Mouse (Mus musculus) brown adipose tissue, adult 24 weeks (tissue): ENCODE measurements at regions not wholly inside any gene's neighbourhood (a gene's known extent, or its start where the extent isn't known, plus 50 kb on each side); places are given as distances from the start of the nearest gene placed in this dataset.

Experiments
- H3K27ac ChIP-seq: fragments of 200-500 bp; replicated peaks from 2 replicates; pipeline ENCODE4 v1.5.1; 2012; ENCODE audit warnings: low read depth, mild to moderate bottlenecking, low read length
- H3K4me1 ChIP-seq: fragments of 200-500 bp; 2 replicates; pipeline ENCODE4 v1.6.1; 2012; ENCODE audit warnings: low read length, mixed read lengths; ENCODE audit not compliant: control insufficient read depth, insufficient read depth, insufficient read length
- H3K4me3 ChIP-seq: fragments of 200-500 bp; 2 replicates; pipeline ENCODE4 v1.5.1; 2012; ENCODE audit warnings: low read depth, mild to moderate bottlenecking, low read length, moderate library complexity; ENCODE audit not compliant: insufficient read depth

DNA sequence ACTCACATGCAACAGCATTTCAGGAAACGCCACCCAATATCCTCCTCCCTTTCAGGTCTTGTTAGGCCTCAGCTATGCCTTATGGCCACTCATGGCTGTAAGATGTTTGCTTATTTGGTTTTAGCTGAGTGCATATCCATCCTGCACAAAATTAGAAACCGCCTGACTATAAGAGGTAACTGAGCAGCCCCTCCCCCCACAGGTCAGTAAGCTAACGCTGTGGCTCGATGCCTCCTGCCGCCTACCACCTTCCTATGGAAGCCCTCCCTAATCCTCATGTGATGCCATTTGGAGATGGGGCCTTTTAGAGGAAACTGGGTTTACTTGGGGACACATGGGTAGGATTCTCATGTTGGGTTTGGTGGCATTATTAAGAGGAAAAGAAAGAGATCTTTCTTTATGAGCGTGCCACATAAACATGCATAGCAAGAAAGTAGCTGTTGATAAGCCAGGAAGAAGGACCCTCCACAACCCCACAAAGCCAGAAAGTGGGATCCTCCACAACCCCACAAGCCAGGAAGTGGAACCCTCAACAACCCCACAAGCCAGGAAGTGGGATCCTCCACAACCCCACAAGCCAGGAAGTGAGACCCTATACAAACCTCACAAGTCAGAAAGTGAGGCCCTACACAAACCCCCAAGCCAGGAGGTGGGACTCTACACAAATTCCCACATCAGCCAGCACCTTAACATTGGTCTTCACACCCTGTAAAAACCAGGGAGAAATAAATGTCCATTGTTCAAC, 134.5 kb downstream of the Tmem17 start:
- H3K4me1 ChIP-seq, result no peaks in the 10 kb centered on the region
- H3K4me3 ChIP-seq, result no peak overlapping the region
- no peak overlapping the region for H3K27ac ChIP-seq

DNA sequence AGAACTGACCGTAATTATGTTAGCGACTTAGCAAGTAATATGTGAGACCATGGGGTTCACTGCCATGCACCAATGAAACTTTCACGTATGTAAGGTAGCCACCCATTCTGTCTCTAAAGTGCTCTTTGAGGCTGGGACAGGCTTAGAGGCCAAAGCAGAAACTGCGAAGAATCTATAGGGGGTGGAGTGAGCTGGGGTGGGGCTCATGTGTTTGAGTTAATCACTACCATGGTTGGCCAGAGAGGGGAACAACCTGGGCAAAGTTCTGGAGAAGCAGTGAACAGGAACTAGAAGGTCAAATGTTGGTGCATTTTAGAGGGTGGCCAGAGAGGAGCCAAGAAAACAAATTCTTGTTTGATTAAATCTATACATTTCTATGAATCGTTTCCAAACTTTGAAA, 136.4 kb downstream of the Tmem17 start:
- Histone ChIP-seq H3K27ac (no peak overlapping the region), H3K4me1 (no peaks in the 10 kb centered on the region), H3K4me3 (no peak overlapping the region)

DNA sequence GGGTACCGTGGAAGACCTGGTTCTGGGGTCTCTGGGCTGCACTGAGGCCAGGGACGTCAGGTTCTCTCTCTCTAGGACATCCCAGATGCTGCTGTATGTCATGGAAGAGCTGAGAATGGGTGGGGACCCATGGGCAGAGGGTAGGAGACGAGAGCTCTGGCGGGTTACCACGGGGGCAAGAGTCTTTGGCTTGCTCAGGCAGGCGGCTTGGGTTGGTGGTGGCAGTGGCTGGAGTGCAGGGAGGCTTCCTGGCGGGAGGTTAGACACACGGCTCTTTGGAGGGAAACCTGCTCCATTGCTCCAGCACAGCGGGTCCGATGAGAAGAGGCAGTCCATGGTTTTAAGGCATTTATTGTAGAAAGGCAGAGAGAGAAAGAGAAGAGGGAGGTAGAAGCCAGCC, 138.9 kb downstream of the Tmem17 start:
- H3K27ac ChIP-seq, result no peak overlapping the region
- no peak overlapping the region for H3K4me3 ChIP-seq
- no peaks in the 10 kb centered on the region for H3K4me1 ChIP-seq

DNA sequence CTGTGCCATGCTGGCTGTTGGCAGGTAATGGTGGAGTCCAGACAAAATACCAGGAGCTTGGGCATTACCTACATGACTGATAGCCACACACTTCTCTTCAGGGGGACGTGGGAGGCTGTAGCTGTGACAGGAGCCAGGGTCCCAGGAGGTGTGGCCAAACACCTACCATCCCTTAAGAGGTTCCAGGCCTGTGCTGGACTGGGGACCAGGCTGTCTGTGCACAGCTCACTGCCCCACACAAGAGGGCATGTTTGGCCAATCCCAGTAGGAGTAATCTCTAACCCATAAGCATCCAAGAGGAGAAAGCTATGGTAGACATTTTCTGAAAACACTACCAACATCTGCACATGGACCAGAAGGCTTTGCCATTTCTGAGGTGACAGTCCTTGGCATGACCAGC, 139.4 kb downstream of the Tmem17 start:
- Histone ChIP-seq H3K27ac (no peak overlapping the region), H3K4me3 (no peak overlapping the region)

DNA sequence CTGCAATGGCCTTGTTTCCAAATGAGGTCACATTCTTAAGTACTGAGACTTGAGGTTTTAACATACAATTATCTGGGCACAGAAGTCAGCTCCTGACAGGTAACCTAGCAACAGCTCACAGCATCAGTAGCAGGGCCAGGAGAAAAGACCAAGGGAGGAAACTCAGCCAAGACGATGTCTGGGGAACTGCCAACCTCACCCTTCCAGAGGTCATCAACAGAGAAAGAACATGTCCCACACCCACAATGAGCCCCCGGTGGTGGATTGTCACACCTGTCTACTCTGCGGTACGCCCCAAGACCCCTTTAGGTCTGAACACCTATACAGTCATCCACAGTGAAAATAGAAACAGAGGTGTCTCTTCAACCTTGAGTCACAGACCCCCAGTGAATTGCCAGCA, 140.0 kb downstream of the Tmem17 start:
- Histone ChIP-seq H3K4me3 (no peak overlapping the region), H3K27ac (no peak overlapping the region), H3K4me1 (no peaks in the 10 kb centered on the region)

More for the DNA sequence above, 139.4 kb downstream of the Tmem17 start:
- no peaks in the 10 kb centered on the region for H3K4me1 ChIP-seq

DNA sequence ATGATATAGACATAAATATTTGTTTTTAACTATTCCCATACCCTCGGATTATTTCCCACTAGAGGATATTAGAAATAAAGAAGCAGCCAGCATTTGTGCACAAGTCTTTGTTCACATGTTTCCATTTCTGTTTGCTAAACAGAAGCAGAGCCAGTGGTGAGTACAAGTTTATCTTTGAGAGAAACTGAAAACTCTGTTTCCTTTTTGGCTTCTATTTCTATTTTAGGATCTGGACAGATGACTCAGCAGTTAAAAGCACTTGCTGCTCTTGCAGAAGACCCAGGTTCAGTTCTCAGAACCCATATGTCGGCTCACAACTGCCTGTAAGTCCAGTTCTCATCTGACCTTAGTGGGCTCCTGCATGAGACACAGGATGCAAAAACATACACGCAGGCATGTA, 141.0 kb downstream of the Tmem17 start:
- peaks cover 3% of the 10 kb centered on the region; the same call in 1 of the 2 replicates for H3K4me1 ChIP-seq
- H3K4me3 ChIP-seq, result no peak overlapping the region
- no peak overlapping the region for H3K27ac ChIP-seq

DNA sequence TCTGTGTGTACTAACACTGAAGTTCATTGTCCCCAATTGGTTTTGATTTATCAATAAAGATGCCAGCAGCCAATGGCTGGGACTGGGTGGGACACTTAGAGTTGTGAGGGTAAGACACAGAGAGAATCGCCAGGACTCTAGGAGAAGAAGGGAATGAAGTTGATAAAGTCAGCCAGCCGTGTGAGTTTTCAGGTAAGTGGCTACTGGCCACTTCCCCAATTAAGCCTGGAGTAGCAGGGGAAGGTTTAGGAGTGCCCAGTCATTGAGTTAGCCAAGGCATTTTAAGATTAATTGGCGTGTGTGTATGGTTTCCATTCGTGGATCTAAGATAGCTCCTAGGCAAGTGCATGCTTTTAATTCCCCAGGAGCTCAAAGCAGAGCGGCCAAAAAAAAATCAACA, 141.5 kb downstream of the Tmem17 start:
- H3K4me3 ChIP-seq, result no peak overlapping the region
- H3K27ac ChIP-seq, result no peak overlapping the region

DNA sequence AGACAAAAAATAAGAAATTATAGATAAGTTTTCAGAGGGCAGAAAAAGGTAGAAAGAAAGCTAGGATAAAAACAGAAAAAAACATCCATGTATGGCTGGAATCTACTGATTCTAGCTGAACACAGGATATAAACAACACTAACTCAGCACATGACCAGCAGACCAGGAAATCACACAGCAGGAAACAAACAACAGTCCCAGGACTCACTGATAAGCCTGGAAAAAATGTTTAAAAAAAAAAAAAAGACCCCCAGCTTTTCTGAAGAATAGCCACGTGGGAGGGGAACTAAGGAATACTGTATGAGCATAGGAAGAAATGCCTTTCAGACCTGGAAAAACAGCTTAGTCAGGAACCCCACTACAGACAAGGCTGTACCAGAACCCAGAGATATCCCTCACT, 145.7 kb downstream of the Tmem17 start:
- H3K4me1 ChIP-seq, result peaks cover 3% of the 10 kb centered on the region; the same call in 1 of the 2 replicates
- H3K27ac ChIP-seq, result no peak overlapping the region
- no peak overlapping the region for H3K4me3 ChIP-seq

More for the DNA sequence above, 141.5 kb downstream of the Tmem17 start:
- peaks cover 3% of the 10 kb centered on the region; the same call in 1 of the 2 replicates for H3K4me1 ChIP-seq

DNA sequence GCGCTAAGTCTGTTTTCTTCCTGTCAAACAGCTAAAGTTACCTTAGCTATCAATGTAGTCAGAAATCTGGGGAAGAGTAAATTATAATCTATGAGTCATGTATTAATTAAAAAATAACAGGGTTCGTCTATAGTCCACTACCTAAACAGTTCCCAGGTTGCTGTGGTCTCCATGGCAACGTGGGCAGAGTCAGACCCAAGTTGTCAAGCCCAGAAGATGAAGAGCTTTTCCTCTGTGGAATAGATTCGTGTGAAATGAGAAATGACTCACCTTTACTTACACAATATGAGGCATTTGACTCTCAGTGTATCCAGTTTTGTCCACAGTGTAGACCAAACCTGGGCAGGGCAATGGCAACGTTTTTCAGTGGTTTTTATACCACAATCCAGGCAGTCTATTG, 149.2 kb downstream of the Tmem17 start:
- Histone ChIP-seq H3K4me3 (no peak overlapping the region), H3K4me1 (peaks cover 3% of the 10 kb centered on the region; the same call in 1 of the 2 replicates), H3K27ac (no peak overlapping the region)

DNA sequence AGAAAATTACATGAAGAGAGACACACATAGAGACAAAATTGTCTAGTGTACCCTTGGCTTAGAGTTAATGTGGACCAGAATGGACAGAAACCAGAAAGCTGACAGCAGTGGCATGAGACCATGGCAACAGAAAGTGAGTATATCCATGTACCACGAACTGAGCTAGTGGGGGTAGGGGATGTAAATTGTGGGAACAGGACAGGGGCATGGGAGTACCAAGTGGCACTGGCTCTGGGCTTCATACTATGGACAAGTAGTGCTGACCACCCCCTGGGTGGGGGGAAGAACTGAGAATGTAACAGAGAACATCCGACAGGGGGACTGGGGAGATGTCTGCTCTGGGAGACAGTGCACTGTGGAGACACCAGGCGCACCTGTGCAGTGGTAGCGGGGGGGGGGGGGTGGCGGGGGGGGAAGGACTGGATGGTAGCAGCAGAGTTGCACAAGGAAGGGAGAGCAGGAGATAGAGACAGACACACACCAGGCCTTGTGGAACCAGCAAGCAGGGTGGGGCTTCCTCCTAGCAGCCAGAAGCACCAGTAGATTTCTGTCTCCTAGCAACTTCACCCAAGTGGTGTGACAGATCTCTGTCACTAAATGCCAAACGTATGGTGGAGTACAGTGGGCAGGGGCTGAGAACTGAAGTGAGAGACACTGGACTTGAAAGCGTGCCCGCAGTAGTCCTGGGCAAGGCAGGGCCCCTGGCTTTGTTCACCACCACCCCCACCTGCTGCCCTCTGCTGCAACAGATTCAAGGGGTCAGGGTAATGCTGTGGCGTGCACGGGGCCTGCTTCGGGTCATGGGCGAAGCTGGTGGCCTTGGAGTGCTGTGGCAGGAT, 150.0 kb downstream of the Tmem17 start:
- H3K4me3 ChIP-seq, result no peak overlapping the region

DNA sequence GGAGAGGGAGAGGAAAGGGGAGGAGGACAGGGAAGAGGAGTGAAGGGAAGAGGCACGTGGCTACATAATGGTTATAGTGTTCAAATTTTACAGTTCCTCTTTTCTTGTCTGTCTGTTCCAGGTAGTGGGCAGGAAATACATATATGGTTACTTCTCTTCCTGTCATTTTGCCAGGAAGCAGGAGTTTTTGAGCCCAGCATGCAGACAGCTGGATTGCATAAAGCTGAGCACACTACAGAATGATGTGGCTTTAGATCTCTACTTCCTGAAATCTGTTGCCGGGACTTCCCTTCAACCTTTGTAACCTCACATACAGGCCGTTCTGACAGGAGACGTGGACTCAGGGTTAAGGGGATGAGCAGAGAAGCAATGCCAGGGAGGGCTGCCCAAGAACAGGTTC, 154.1 kb downstream of the Tmem17 start:
- Histone ChIP-seq H3K4me3 (no peak overlapping the region), H3K27ac (no peak overlapping the region), H3K4me1 (no peaks in the 10 kb centered on the region)

More for the DNA sequence above, 150.0 kb downstream of the Tmem17 start:
- peaks cover 3% of the 10 kb centered on the region; the same call in 1 of the 2 replicates for H3K4me1 ChIP-seq
- no peak overlapping the region for H3K27ac ChIP-seq

DNA sequence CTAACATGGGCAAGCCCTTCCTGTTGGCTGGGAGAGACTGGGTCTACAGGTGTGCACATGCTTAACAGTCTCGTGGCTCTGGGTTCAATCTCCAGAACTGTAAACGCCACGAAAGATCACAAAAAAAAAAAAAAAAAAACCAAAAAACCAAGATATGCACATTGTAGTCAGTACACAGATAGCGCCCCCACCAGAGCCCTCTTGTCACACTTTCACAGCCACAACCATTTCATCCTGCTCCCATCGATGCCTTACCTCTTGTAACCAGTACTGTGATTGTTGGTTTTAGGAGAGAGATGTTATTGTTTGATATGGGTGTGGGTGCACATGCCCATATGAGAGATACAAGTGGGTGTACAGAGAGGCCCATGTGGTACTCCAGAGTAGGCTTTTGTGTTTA, 154.5 kb downstream of the Tmem17 start:
- no peaks in the 10 kb centered on the region for H3K4me1 ChIP-seq
- H3K27ac ChIP-seq, result no peak overlapping the region
- H3K4me3 ChIP-seq, result no peak overlapping the region

DNA sequence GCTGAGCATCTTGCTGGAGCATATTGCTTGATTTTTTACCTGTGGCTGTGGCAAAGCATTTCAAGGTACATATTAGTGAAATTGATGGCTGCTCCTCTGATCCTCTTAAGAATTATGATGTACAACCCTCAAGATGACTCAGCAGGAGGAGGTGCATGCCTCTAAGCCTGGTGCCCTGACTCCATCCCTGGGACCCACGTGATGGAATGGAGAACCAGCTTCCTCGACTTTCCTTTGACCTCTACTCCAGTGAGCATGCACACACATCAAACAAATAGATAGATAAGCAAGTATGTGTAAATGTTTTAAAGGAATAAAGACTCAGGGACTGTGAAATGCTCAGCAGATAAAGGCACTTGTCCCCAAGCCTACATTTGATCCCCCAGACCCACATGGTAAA, 156.3 kb downstream of the Tmem17 start:
- Histone ChIP-seq H3K4me1 (no peaks in the 10 kb centered on the region), H3K27ac (no peak overlapping the region), H3K4me3 (no peak overlapping the region)

DNA sequence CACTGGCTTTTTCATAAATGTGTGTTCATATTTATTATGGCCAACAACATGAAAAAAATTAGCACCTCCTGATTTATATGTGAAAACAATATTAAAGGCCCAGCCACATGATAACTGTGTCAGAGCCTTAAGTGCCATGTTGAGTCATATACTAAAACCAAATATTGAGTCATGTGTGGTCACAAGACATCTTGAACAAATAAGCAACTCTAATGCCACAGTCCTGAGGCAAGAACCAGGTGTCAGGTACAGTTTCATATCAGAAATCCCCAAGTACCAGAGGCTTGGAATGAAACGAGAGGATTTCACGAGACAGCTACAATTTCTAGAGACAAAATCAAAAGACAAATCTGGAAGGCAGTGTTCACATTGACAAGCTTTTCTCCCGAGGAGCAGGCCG, 157.4 kb downstream of the Tmem17 start:
- Histone ChIP-seq H3K4me3 (no peak overlapping the region), H3K27ac (no peak overlapping the region), H3K4me1 (no peaks in the 10 kb centered on the region)

DNA sequence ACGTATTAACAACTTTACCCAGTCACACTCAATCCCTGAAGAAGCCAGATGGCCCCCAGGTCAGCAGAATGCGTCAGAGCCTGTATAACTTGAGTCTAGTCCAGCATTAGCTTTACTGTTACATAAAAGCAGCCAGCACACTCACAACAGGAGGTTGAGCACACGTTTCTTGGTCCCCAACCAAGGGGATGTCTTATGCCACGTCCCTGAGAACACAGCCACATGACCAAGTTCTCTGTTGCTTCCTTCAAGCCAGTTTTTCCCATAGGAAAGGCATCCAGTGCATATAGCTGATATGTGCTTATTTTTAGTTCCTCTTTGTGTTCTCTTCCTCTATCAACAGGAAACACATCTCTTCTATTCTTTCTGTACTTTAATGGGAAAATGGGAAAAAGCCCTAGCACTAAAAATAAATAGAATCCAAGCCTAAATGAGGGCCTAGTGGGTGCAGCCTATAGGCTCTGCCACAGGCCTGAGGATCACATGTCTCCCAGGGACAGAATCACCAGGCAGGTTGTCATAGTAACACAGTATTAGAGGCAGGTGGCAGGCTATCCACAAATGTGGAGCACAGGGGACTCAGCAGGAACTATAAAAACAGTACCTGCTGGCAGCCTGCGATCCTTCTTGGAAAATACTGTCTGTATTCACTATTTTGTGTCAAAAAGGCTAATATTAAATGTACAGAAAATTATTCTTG, 160.1 kb downstream of the Tmem17 start:
- Histone ChIP-seq H3K4me1 (peaks cover 3% of the 10 kb centered on the region), H3K4me3 (no peak overlapping the region), H3K27ac (no peak overlapping the region)
